Mouse (Mus musculus) Patski (cell line): ENCODE data around the gene Prkag2. TPM values are rescaled to one million over a fixed set of nuclear protein-coding genes. Genes with fewer than 3 reads are reported as not detected.
"Not testable (repeated sequence)": the region's sequence is repeated elsewhere in the genome, so short reads cannot be mapped to it uniquely, and the experiment has no call there.

ENCODE experiments used
- ATAC-seq: fragments of 100-300 bp; one replicate; pipeline ENCODE4 v1.8.0; 2021
- CTCF ChIA-PET: fragments of 350-600 bp; sonication (Branson Sonifier 250); formaldehyde crosslinking; loops from one replicate; lab custom pipeline; 2022; ENCODE audit warnings: inconsistent platforms; lab: Charles Lee
- POLR2A ChIA-PET: fragments of 350-600 bp; sonication (Branson Sonifier 250); formaldehyde crosslinking; loops from one replicate; lab custom pipeline; 2022; ENCODE audit warnings: antibody characterized with exemption, inconsistent platforms; lab: Charles Lee
- DNase-seq: peaks from one replicate; pipeline ENCODE4 v3.0.0-alpha.2; 2011; ENCODE audit warnings: low read depth, low spot score
- H3K27me3 ChIP-seq: fragments of 371-371 bp; one replicate; pipeline ENCODE4 v1.5.1; 2021
- CTCF ChIP-seq: fragments of 100-300 bp; IDR thresholded peaks from one replicate; pipeline ENCODE4 v1.5.1; 2021
- in situ Hi-C: fragments of 300-500 bp; cut with MboI; formaldehyde crosslinking; loops from 3 replicates; pipeline ENCODE4 v1.11.1; 2018; ENCODE audit warnings: low pct_unique_long_range_greater_than_20kb, mixed read lengths
- polyA plus RNA-seq: library from polyadenylated mRNA; unstranded; gene quantifications from one replicate; pipeline ENCODE4 v1.2.3, GENCODE M21; 2021

The Prkag2 gene
- polyA plus RNA-seq, 1 experiment from 2014 or later = 37.7 TPM

GRCm38 (mm10) chr5:25077873-25078651 lies 22.4 kb downstream of the Prkag2 start:
- no peaks in the 10 kb centered on the region for H3K27me3 ChIP-seq
- no peak for TF ChIP-seq CTCF
- DNase-seq (no peak), ATAC-seq (no peak)
- in situ Hi-C loops = no loop called here
- CTCF ChIA-PET = interaction anchor here (0.8 to 2.7 kb wide), 3 partner anchors 10 to 54 kb away, joined by 3 to 10 read pairs (median 6); no protein-coding TSS in a partner anchor
- POLR2A ChIA-PET = interaction anchor here (1.0 kb wide), 1 partner anchor 8 kb away, joined by 4 read pairs; no protein-coding TSS in a partner anchor

GRCm38 (mm10) chr5:25077258-25077657 lies 23.2 kb downstream of the Prkag2 start:
- CTCF ChIA-PET = interaction anchor here (2.7 kb wide), 1 partner anchor 9 kb away, joined by 10 read pairs; no protein-coding TSS in a partner anchor

GRCm38 (mm10) chr5:25075623-25076022 lies 24.8 kb downstream of the Prkag2 start:
- POLR2A ChIA-PET = no interaction called here

More at GRCm38 (mm10) chr5:25077258-25077657, 23.2 kb downstream of the Prkag2 start:
- H3K27me3 ChIP-seq, POLR2A ChIA-PET, in situ Hi-C loops, ATAC-seq, DNase-seq: not testable (repeated sequence)

GRCm38 (mm10) chr5:25069815-25070214 lies 30.6 kb downstream of the Prkag2 start:
- ChIA-PET POLR2A (interaction anchor here (0.8 kb wide), 1 partner anchor 9 kb away, joined by 4 read pairs; no protein-coding TSS in a partner anchor), CTCF (interaction anchor here (1.5 to 3.5 kb wide), 4 partner anchors 10 to 15 kb away, joined by 5 to 7 read pairs (median 6); no protein-coding TSS in a partner anchor)
- H3K27me3 ChIP-seq = no peaks in the 10 kb centered on the region
- in situ Hi-C loops = no loop called here
- DNase-seq (no peak), ATAC-seq (no peak)
- TF ChIP-seq CTCF = no peak

More at GRCm38 (mm10) chr5:25075623-25076022, 24.8 kb downstream of the Prkag2 start:
- H3K27me3 ChIP-seq = no peaks in the 10 kb centered on the region
- in situ Hi-C loops = no loop called here
- no peak for TF ChIP-seq CTCF
- DNase-seq (no peak), ATAC-seq (peak; percentile 62)
- CTCF ChIA-PET = interaction anchor here (1.1 to 1.5 kb wide), 2 partner anchors 10 to 11 kb away, joined by 3 to 4 read pairs; no protein-coding TSS in a partner anchor

- CTCF ChIA-PET = interaction anchor here (2.3 kb wide), 1 partner anchor 11 kb away, joined by 10 read pairs; no protein-coding TSS in a partner anchor
- DNase-seq = no peak
- no peak for ATAC-seq
- POLR2A ChIA-PET = no interaction called here
- in situ Hi-C loops = no loop called here
- TF ChIP-seq CTCF = no peak
- H3K27me3 ChIP-seq = no peaks in the 10 kb centered on the region
These were observed 33.3 kb downstream of the Prkag2 start for GRCm38 (mm10) chr5:25067122-25067521.

GRCm38 (mm10) chr5:25064270-25065232 lies 35.9 kb downstream of the Prkag2 start:
- ATAC-seq (no peak), DNase-seq (no peak)
- no peaks in the 10 kb centered on the region for H3K27me3 ChIP-seq
- POLR2A ChIA-PET = no interaction called here
- TF ChIP-seq CTCF = no peak
- CTCF ChIA-PET = interaction anchor here (0.9 to 1.5 kb wide), 3 partner anchors 11 to 42 kb away, joined by 3 to 5 read pairs (median 4); no protein-coding TSS in a partner anchor
- in situ Hi-C loops = no loop called here

- ChIA-PET CTCF (interaction anchor here (0.8 to 1.5 kb wide), 5 partner anchors 12 to 52 kb away, joined by 3 to 4 read pairs (median 3); no protein-coding TSS in a partner anchor), POLR2A (interaction anchor here (0.6 to 1.3 kb wide), 2 partner anchors 9 to 11 kb away, joined by 3 to 4 read pairs; no protein-coding TSS in a partner anchor)
- H3K27me3 ChIP-seq = no peaks in the 10 kb centered on the region
- TF ChIP-seq CTCF = no peak
- ATAC-seq (no peak), DNase-seq (no peak)
- in situ Hi-C loops = no loop called here
These were observed 37.8 kb downstream of the Prkag2 start for GRCm38 (mm10) chr5:25062506-25063132.

GRCm38 (mm10) chr5:25058853-25059741 lies 41.3 kb downstream of the Prkag2 start:
- in situ Hi-C loops = no loop called here
- POLR2A ChIA-PET = interaction anchor here (0.6 to 1.2 kb wide), 2 partner anchors 9 to 386 kb away, joined by 3 to 6 read pairs; no protein-coding TSS in a partner anchor
- DNase-seq (no peak), ATAC-seq (no peak)
- CTCF ChIA-PET = interaction anchor here (0.6 to 1.2 kb wide), 2 partner anchors 11 to 919 kb away, joined by 3 to 5 read pairs; no protein-coding TSS in a partner anchor
- TF ChIP-seq CTCF = no peak
- H3K27me3 ChIP-seq = no peaks in the 10 kb centered on the region
